Mouse (Mus musculus): ENCODE results near the gene Slc29a1.
A peak's percentile ranks its signal among the peaks of the same experiment; 100 is the strongest.

The Slc29a1 gene

GRCm38 (mm10) chr17:45572103-45573086 is 27.0 kb downstream of the Slc29a1 start:
- DNase-seq (ENCODE audit: low read depth in 2 of 2, low spot score in 2 of 2), result peak in 1 of 2 experiments; percentile 25

GRCm38 (mm10) chr17:45569999-45570398 is 29.4 kb downstream of the Slc29a1 start:
- DNase-seq (ENCODE audit: low read depth in 2 of 2, low spot score in 2 of 2), result no peak

DNA sequence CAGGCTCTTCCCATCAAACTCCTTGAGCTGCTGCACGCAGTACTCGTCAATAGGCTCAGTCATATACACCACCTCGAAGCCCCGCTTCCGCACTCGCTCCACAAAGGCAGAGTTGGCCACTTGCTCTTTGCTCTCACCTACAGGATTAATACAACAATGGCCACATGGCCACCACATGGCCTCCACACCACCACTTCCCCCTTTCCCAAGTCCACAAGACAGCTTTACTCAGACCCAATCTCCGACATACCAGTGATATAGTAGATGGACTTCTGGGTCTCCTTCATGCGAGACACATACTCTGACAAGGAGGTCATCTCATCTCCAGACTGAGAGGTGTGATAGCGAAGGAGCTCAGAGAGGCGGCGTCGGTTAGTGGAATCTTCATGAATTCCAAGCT is 30.4 kb downstream of the Slc29a1 start:
- DNase-seq (ENCODE audit: low read depth in 2 of 2, low spot score in 2 of 2), result no peak

DNA sequence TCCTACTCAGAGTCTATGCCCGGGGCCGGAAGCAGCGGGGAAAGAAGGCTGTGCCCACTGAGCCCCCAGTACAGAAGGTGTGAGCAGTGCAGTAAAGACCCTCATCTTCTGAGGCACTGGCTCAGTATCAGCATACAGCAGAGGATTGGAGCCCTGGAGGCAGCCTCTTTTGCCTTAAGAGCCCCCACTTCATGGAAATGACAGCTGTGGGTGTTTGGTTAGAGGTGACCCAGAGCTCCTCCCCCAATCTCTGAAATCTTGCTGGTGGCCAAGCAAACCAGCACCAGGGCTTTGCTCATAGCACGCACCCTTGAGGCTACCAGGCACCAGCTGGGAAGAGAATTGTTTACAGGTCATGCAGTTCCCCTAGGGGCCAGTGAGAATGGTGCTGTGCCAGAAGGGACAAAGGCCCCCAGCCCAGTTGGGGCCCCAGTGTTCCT is 32.2 kb downstream of the Slc29a1 start:
- DNase-seq (ENCODE audit: low read depth in 2 of 2, low spot score in 2 of 2), result no peak

DNA sequence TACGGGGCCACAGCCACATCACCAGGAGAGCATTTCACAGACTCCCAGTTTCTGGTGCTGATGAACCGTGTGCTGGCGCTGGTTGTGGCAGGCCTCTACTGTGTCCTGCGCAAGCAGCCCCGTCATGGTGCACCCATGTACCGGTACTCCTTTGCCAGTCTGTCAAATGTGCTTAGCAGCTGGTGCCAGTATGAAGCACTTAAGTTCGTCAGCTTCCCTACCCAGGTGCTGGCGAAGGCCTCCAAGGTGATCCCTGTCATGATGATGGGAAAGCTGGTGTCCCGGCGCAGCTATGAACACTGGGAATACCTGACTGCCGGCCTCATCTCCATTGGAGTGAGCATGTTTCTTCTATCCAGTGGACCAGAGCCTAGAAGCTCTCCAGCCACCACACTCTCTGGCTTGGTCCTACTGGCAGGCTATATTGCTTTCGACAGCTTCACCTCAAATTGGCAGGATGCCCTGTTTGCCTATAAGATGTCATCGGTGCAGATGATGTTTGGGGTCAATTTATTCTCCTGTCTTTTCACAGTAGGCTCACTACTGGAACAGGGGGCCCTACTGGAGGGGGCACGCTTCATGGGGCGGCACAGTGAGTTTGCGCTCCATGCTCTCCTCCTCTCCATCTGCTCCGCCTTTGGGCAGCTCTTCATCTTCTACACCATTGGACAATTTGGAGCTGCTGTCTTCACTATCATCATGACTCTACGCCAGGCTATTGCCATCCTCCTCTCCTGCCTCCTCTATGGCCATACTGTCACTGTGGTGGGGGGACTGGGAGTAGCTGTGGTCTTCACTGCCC is 32.8 kb downstream of the Slc29a1 start:
- DNase-seq (ENCODE audit: low read depth in 2 of 2, low spot score in 2 of 2), result no peak

GRCm38 (mm10) chr17:45566031-45566359 is 33.4 kb downstream of the Slc29a1 start:
- DNase-seq (ENCODE audit: low read depth in 2 of 2, low spot score in 2 of 2), result no peak

DNA sequence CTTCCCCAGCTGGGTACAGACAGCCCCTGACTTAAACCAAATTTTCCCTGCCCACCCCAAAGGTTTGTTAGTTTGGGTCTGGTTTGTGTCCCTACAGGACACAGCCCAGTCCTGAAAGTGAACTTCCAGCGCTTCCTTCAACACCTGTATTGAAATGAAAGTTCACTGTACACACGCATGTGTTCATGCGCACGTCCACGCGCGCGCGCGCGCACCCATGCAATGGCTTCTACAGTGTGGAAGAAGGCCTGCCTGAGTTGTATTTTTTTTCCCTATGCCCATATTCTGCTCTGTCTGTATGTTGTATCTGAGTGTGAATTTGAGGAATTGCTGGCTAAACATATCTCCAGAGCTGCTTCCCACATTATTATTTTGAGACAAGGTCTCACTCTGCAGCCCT is 34.3 kb downstream of the Slc29a1 start:
- DNase-seq (ENCODE audit: low read depth in 2 of 2, low spot score in 2 of 2), result no peak

DNA sequence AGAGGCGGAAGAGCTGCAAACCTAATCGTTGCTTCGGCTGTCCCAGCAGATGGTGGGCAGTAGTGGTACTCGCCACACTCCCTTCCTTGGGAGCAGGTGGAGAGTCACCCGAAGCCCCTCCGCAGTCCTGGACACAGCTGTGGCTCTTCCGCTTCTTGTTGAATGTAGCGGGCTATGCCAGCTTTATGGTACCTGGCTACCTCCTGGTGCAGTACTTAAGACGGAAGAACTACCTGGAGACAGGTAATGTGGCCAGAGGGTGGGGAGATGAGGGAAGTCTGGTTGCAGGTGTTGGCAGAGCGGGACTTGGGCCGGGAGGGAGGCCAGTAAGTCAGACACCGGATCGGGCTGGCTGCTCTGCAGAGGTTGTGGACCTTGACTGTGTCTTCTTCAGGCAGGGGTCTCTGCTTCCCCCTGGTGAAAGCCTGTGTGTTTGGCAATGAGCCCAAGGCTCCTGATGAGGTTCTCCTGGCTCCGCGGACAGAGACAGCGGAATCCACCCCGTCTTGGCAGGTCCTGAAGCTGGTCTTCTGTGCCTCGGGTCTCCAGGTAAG is 34.8 kb downstream of the Slc29a1 start:
- no peak for DNase-seq (ENCODE audit: low read depth in 2 of 2, low spot score in 2 of 2)

- peak; percentile 82 to 84 for DNase-seq (ENCODE audit: low read depth in 2 of 2, low spot score in 2 of 2)
Observed at GRCm38 (mm10) chr17:45563655-45564530, 35.5 kb downstream of the Slc29a1 start, which contains the start of gene Slc35b2. TSS of gene Slc35b2 (plus strand) at chr17:45563874.

DNA sequence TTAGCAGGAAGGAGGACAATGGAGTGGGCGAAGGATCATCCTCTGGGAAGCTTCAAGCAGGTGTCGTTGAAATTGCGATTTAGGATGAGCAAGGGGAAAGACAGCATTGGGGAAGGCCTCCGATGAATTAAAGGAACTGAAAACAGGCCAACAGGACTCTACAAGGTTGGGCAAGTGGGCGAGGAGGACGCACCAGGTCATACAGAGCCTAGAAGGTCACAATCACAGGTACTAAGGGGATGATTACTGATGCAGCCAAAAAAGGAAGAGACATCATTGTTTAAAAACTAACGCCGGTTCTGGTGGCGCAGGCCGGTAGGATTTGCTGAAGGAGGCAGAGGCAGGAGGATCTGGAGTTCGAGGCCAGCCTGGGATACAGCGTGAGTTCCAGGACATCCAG is 36.2 kb downstream of the Slc29a1 start:
- no peak for DNase-seq (ENCODE audit: low read depth in 2 of 2, low spot score in 2 of 2)

- no peak for DNase-seq (ENCODE audit: low read depth in 2 of 2, low spot score in 2 of 2)
Observed at GRCm38 (mm10) chr17:45559732-45560525, 39.5 kb downstream of the Slc29a1 start.

DNA sequence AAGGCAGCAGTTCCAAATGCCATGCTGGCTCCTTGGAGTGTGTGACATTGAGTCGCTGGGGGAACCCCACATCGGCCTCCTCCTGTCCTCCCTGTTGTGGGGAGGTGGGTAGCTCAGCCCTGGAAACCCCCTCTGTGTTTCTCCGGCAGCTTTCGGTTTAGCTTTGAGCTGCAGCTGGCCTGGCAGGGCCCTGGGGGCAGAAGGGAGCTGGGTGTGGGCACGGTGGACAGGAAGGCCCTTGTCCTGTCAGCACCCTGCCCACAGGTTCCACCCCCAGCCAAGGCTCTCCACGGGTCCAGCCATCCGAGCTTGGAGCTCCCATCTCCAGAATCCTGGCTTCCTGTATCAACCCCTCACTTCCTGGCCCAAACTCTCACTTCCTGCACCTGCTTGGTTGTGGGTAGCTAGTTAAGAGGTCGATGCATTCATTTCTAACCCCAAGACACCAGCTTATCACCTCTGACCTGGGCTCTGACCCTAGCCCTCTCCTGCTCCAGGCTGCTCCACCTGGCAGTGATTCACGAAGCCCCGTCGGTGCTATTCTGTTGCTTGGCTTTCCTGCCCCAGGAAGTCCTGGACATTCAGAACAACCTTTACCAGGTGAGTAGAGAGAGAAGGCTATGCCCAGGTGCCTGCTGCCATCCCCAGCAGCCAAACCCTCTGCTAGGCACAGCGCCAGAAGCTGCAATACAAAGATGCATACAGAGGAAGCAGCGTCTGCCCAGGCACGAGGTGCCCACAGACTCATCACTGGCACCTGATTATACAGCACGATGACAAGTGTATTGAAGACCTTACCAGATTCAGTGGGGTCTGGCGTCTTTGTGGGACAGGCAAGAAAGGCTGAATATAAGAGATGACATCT is 41.2 kb downstream of the Slc29a1 start:
- peak; percentile 40 to 53 for DNase-seq (ENCODE audit: low read depth in 2 of 2, low spot score in 2 of 2)

GRCm38 (mm10) chr17:45557246-45557824 is 42.1 kb downstream of the Slc29a1 start:
- no peak for DNase-seq (ENCODE audit: low read depth in 2 of 2, low spot score in 2 of 2)

GRCm38 (mm10) chr17:45556514-45557245 is 42.7 kb downstream of the Slc29a1 start:
- DNase-seq (ENCODE audit: low read depth in 2 of 2, low spot score in 2 of 2), result no peak

DNA sequence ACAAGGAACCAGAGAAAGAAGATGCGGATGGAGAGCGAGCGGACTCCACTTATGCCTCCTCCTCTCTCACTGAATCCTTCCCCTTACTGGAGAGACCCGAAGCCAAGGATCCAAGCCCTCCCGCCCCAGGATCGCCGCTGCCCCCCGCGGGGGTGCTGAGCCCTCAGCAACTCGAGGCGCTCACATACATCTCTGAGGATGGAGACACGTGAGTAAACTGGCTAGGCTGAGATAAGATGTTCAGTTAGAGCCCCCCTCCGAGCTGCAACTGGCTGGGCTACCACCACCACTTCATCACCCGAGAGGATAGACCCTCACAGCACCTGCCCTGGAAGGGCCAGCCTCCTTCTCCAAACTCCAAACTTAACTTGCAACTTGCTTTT is 43.3 kb downstream of the Slc29a1 start:
- DNase-seq (ENCODE audit: low read depth in 2 of 2, low spot score in 2 of 2), result no peak

DNA sequence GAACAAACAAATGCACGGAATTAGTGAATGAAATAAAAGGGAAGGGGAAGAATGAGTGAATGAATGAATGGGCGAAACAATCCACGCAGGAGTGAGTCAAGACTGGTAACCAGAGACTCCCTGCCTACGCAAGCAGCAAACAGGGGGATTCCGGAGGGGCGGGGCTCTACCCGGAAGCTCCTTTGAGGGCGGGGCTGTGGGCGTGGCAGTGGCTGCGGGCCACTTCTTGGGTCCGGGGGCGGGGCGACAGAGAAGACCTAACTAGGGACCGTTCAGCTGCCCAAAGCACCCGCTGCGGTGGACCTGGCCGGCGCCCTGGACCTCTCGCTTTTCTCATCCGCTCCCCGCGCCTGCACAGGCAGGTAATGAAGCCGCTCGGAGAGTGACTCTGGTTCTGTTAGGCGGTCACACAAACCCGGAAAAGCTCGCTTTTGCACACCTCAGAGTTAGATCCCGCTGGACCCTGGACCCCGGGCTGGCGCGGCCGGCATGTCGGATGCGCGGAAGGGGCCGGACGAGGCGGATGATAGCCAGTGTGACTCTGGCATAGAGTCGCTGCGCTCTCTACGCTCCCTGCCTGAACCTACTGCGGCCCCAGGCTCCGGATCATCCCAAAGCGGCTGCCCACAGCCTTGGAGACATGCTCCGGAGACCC is 43.8 kb downstream of the Slc29a1 start, which contains the start of gene Nfkbie:
Gene Nfkbie (plus strand): TSS at position 252 of the 655 bp plus-strand sequence.
- DNase-seq (ENCODE audit: low read depth in 2 of 2, low spot score in 2 of 2), result peak; percentile 97 to 99

GRCm38 (mm10) chr17:45554420-45554819 is 45.0 kb downstream of the Slc29a1 start:
- DNase-seq (ENCODE audit: low read depth in 2 of 2, low spot score in 2 of 2), result no peak

Measured in CD8-positive naive resting alpha-beta T cell, adult 2 months (primary cell).